Mouse (Mus musculus): ENCODE results near the gene Cdt1. TPM values are rescaled to one million over a fixed set of nuclear protein-coding genes. Genes with fewer than 3 reads are reported as not detected.

Cdt1 gene
- total RNA-seq (2014; rRNA removed), result 9.2 and 15.6 TPM in 2 replicates
- 6.4 TPM in 2 replicates for polyA plus RNA-seq (2015; fragmentation: Nextera tagmentation; extraction: Ambion mirVana)

DNA sequence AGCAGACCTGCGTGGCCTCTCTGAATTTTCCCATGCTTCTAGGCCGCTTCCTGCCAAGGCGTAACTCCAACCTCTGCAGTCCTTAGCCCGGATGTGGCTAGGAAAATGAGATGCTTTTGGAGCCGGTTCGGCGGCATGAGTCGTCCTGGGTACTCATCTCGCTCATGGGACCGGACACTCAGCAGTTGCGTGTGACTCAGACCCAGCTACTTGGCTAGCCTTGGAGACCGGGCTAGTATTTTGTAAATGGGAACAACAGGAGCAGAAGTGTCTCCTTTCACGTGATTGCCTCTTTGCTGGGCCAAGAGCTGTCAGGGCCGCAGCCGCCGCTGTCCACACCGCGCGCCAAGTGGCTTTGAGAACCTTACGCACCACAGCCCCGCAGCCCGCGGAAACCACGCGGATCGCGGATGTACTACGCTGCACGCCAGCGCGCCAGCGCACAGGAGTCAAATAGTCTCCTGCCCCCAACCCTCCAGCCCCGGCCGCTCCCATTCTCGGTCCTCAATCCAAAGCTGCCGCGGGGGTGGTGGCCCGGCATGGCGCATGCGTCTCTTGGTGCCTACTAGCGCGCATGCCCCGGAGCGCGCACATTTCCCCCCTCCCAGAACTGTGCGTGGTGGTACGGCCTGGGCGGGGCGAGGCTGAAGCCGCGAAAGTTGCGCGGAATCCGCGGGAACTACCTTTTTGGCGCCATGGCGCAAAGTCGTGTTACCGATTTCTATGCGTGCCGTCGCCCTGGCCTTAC, at the start of gene Cdt1:
Gene Cdt1, plus strand, starts transcription at position 655 of the 748 bp plus-strand sequence.
- Histone ChIP-seq H3K9me3 (ENCODE audit: low read length) (no peaks in the 10 kb centered on the region), H3K36me3 (ENCODE audit: insufficient read depth, low read length) (0 out of 2 replicates have a peak, but pooled peaks cover 5% of the 10 kb centered on the region), H3K27me3 (ENCODE audit: insufficient read depth, low read length) (no peaks in the 10 kb centered on the region), H3K4me2 (ENCODE audit: low read depth, low read length, poor library complexity, severe bottlenecking) (peak within 1 kb of the TSS; percentile 91), H3K9ac (replicated peaks; ENCODE audit: low read length, poor library complexity, severe bottlenecking) (peak within 1 kb of the TSS; percentile 79), H3K4me3 (ENCODE audit: low read depth, low read length) (peak within 1 kb of the TSS; percentile 77), H3K27ac (ENCODE audit: low read depth, low read length) (peak within 1 kb of the TSS; percentile 87), H3K4me1 (ENCODE audit: insufficient read depth, low read length) (peaks cover 15% of the 10 kb centered on the region)
- under 1% methylated on average over 62 of the region's 62 CpGs for WGBS
- TF ChIP-seq CTCF (IDR thresholded peaks at IDR 0.05), result peak; percentile 1; the same call in 1 of the 2 replicates
- peak; percentile 97 for DNase-seq (ENCODE audit: low spot score)
- ATAC-seq (ENCODE audit: low FRiP score), result peak; percentile 96

DNA sequence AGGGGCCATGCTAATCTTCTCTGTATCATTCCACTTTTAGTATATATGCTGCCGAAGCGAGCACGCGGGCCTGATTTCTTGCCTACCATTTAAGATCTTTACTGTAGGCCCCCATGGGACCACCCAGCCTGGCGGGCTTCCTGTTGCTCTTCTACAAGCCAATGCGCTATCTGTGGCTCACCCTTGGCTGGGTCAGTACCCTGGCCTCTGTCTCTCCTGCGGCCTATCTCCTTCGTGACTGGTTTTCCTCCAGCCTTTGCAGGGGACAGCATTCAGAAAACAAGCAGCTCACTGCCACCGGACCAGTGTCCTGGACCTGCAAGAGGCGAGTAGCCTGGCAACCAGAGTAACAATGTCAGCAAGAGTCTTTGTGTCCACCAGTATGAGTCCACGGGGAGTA, 47.2 kb upstream of the Cdt1 start:
- Histone ChIP-seq H3K4me1 (ENCODE audit: insufficient read depth, low read length) (no peaks in the 10 kb centered on the region; the same call in 1 of the 2 replicates), H3K4me2 (ENCODE audit: low read depth, low read length, poor library complexity, severe bottlenecking) (no peak overlapping the region), H3K9me3 (ENCODE audit: low read length) (no peaks in the 10 kb centered on the region), H3K9ac (replicated peaks; ENCODE audit: low read length, poor library complexity, severe bottlenecking) (no peak overlapping the region), H3K36me3 (ENCODE audit: insufficient read depth, low read length) (no peaks in the 10 kb centered on the region), H3K27ac (ENCODE audit: low read depth, low read length) (no peak overlapping the region), H3K27me3 (ENCODE audit: insufficient read depth, low read length) (no peaks in the 10 kb centered on the region), H3K4me3 (ENCODE audit: low read depth, low read length) (no peak overlapping the region)
- DNase-seq (ENCODE audit: low spot score) (no peak), ATAC-seq (ENCODE audit: low FRiP score) (no peak)
- WGBS, result 68% methylated on average over 11 of the region's 11 CpGs
- TF ChIP-seq CTCF (IDR thresholded peaks at IDR 0.05), result no peak

DNA sequence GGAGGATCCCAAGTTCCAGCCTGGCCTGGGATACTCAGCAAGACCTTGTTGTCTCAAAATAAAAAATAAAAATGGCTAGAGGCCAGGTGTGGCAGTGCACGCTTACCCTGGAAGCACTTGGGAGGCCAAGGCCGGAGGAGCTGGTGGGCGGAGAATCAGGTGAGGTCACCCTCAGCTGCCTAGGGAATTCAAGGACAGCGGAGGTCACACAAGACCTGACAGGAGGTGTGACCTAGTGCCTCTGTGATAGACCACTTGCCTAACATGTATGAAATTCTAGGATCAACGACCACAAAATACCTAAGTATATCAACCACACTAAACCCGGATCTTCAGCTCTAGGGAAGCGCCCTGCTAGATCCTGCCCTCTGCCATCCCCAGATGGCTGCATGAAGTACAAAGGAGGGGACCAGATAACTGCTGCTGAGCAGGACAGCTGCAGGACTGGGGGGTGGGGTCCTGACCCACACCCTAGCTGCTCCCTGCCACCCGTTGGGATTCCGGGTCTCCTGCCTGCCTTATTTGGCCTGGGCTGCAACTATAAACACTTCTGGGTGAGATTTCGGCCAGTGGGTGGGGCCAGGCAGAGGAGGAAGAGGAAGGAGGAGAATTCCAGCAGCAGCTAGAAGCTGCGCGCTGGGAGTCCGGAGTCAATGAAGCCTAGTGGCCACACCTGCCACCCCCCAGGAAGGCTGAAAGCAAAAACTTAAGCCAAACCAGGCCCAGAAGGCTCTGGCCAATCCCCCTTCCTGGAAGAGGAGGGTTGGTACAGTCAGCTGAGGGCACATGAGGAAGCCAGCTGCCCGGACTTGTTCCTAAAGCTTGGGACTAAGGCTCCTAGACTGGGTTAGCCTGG, 44.8 kb upstream of the Cdt1 start:
- Histone ChIP-seq H3K27me3 (ENCODE audit: insufficient read depth, low read length) (no peaks in the 10 kb centered on the region), H3K36me3 (ENCODE audit: insufficient read depth, low read length) (no peaks in the 10 kb centered on the region), H3K4me2 (ENCODE audit: low read depth, low read length, poor library complexity, severe bottlenecking) (peak overlapping the region; percentile 16; the same call in 1 of the 2 replicates), H3K9me3 (ENCODE audit: low read length) (no peaks in the 10 kb centered on the region), H3K4me1 (ENCODE audit: insufficient read depth, low read length) (no peaks in the 10 kb centered on the region; the same call in 1 of the 2 replicates), H3K4me3 (ENCODE audit: low read depth, low read length) (no peak overlapping the region), H3K9ac (replicated peaks; ENCODE audit: low read length, poor library complexity, severe bottlenecking) (no peak overlapping the region), H3K27ac (ENCODE audit: low read depth, low read length) (no peak overlapping the region)
- ATAC-seq (ENCODE audit: low FRiP score), result no peak
- 62% methylated on average over 14 of the region's 14 CpGs for WGBS
- DNase-seq (ENCODE audit: low spot score), result no peak
- TF ChIP-seq CTCF (IDR thresholded peaks at IDR 0.05), result no peak

DNA sequence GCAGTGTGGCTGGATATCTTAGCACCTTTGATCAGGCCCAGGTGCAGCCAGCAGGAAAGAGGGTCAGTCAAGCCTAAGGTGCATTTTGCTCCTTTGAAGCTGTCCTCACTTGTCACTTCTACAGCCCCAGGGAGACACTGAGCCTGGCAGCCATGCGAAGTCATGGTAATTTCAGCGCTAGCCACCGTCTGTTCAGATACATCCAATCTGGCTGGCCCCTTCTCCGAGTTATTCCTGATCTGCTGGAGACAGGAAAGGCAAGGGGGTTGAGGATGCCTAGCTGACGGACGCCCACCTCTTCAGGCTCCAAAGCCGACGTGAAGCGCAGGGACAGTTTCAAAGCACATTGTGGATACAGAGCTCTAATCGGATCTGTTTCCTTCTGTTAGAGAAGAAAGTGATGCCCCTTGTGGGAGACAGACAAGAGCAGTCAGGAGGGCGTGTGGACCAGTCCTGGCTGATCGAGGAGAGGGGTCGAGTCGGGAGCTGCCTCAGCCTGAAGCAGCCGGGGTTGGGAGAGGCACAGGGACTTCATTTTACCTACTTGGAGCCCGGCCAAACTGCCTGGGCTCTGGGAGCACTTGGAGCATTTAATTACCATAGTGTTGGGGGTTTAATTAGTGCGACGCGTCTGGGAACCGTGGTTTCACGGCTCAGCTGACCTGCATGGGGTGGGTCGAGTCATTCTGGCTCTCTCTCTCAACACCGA, 44.0 kb upstream of the Cdt1 start:
- Histone ChIP-seq H3K36me3 (ENCODE audit: insufficient read depth, low read length) (no peaks in the 10 kb centered on the region), H3K4me1 (ENCODE audit: insufficient read depth, low read length) (no peaks in the 10 kb centered on the region; the same call in 1 of the 2 replicates), H3K27me3 (ENCODE audit: insufficient read depth, low read length) (no peaks in the 10 kb centered on the region), H3K4me2 (ENCODE audit: low read depth, low read length, poor library complexity, severe bottlenecking) (peak overlapping the region; percentile 16), H3K9me3 (ENCODE audit: low read length) (no peaks in the 10 kb centered on the region), H3K27ac (ENCODE audit: low read depth, low read length) (no peak overlapping the region), H3K4me3 (ENCODE audit: low read depth, low read length) (no peak overlapping the region), H3K9ac (replicated peaks; ENCODE audit: low read length, poor library complexity, severe bottlenecking) (no peak overlapping the region)
- 14% methylated on average over 23 of the region's 23 CpGs for WGBS
- ATAC-seq (ENCODE audit: low FRiP score) (no peak), DNase-seq (ENCODE audit: low spot score) (peak; percentile 77)
- peak; percentile 13; the same call in 1 of the 2 replicates for TF ChIP-seq CTCF (IDR thresholded peaks at IDR 0.05)

DNA sequence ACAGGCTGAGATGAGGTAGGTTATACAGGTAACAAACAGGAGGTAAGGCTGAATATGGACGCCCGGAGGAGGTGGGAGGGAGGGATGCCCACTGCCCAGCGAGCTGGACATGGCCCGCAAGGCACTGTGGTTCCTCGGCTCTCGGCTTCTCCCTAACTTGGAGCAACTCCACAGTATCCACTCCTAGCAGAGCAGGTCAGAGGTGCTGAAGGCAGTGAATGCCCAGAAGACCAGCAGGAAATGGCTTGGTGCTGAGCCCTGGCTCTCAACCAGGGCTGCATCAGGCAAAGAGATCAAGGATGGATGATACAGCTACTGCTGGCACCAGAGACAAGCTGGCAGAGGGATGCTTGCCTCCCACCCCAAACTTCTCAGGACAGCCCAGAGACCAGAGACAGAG, 43.3 kb upstream of the Cdt1 start:
- no peaks in the 10 kb centered on the region for H3K9me3 ChIP-seq (ENCODE audit: low read length)
- H3K9ac ChIP-seq (replicated peaks; ENCODE audit: low read length, poor library complexity, severe bottlenecking), result no peak overlapping the region
- TF ChIP-seq CTCF (IDR thresholded peaks at IDR 0.05), result no peak
- DNase-seq (ENCODE audit: low spot score), result peak; percentile 10
- H3K4me3 ChIP-seq (ENCODE audit: low read depth, low read length), result no peak overlapping the region
- no peak for ATAC-seq (ENCODE audit: low FRiP score)
- no peak overlapping the region for H3K4me2 ChIP-seq (ENCODE audit: low read depth, low read length, poor library complexity, severe bottlenecking)
- H3K27me3 ChIP-seq (ENCODE audit: insufficient read depth, low read length), result no peaks in the 10 kb centered on the region
- no peaks in the 10 kb centered on the region; the same call in 1 of the 2 replicates for H3K4me1 ChIP-seq (ENCODE audit: insufficient read depth, low read length)
- WGBS, result 75% methylated on average over 6 of the region's 6 CpGs
- H3K27ac ChIP-seq (ENCODE audit: low read depth, low read length), result no peak overlapping the region
- H3K36me3 ChIP-seq (ENCODE audit: insufficient read depth, low read length), result no peaks in the 10 kb centered on the region
